Mouse (Mus musculus): ENCODE data around the gene Gm42688. TPM values are rescaled to one million over a fixed set of nuclear protein-coding genes. Genes with fewer than 3 reads are reported as not detected.

Gm42688 gene
- polyA plus RNA-seq, 1 experiment from 2014 or later, result 4.9 TPM

DNA sequence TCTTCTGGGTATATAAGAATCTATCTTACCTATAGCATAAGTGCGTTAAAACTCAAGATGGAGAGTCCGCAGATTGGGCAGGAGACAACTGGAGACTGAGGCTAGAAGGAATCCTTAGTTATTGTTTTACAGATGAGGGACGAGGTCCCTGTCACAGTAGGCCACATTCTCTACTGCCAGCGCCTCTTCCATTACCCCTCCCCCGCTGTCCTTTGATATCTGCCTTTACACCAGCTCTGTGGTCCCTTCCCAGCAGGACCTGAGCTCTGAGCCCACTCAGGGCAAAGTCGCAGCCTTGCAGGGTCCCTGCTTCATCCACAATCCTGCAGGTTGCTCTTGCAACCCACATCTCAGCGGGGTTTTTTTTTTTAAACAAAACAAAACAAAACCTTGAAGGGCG, 33.2 kb upstream of the Gm42688 start:
- H3K27me3 ChIP-seq (replicated peaks; ENCODE audit: control insufficient read depth, insufficient read depth, low read length), result peaks cover 72% of the 10 kb centered on the region
- ATAC-seq, result no peak
- H3K4me2 ChIP-seq (ENCODE audit: low read length), result no peak overlapping the region
- peaks cover 7% of the 10 kb centered on the region; the same call in 1 of the 2 replicates for H3K4me1 ChIP-seq (ENCODE audit: control insufficient read depth, insufficient read depth, low read depth, low read length)
- H3K36me3 ChIP-seq (ENCODE audit: control insufficient read depth, insufficient read depth, low read length), result no peaks in the 10 kb centered on the region
- whole genome bisulfite sequencing, result 2% methylated on average over 8 of the region's 8 CpGs
- no peak overlapping the region for H3K27ac ChIP-seq (ENCODE audit: low read depth, low read length)
- no peaks in the 10 kb centered on the region for H3K9me3 ChIP-seq (ENCODE audit: control insufficient read depth, low read length)
- no peak overlapping the region for H3K4me3 ChIP-seq (ENCODE audit: low read length)
- no peak overlapping the region for H3K9ac ChIP-seq (ENCODE audit: low read depth, low read length)

DNA sequence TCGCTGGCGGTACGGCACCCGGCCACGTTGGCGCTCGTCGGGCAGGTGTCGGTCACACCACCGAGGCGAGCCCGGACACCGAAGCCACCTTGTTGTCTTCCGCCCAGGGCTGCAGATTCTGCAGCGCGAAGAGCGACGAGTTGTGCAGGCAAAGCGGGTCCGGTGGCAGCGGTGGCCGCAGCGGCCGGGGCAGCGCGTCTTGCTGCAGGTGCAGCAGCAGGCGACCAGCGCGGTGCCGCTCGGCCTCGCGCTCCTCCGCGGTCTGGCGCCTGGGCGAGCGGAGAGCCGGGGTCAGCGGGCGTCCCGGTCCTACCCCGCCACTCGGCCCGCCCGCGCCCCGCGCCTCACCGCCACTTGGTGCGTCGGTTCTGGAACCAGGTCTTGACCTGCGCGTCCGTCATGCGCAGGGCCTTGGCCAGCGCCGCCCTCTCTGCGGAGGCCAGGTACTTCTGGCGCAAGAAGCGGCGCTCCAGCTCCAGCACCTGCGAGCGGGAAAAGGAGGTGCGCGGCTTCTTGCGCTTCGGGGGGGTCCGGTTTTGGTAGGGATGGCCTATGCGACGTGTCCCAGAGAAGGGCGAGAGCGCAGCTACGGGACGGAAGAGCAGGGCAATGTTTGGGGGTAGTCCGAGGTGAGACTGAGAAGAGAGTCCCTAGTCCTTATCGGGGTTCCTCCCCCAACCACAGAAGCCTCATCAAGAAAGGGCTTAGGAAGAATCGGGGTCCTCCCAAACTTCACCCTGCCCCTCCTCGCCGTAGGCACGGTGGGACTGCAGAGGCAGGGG, 32.5 kb upstream of the Gm42688 start:
- Histone ChIP-seq H3K27me3 (replicated peaks; ENCODE audit: control insufficient read depth, insufficient read depth, low read length) (peaks cover 71% of the 10 kb centered on the region), H3K36me3 (ENCODE audit: control insufficient read depth, insufficient read depth, low read length) (no peaks in the 10 kb centered on the region), H3K4me1 (ENCODE audit: control insufficient read depth, insufficient read depth, low read depth, low read length) (peaks cover 7% of the 10 kb centered on the region; the same call in 1 of the 2 replicates), H3K4me3 (ENCODE audit: low read length) (peak overlapping the region; percentile 18; the same call in 1 of the 2 replicates), H3K4me2 (ENCODE audit: low read length) (peak overlapping the region; percentile 27), H3K9ac (ENCODE audit: low read depth, low read length) (no peak overlapping the region), H3K9me3 (ENCODE audit: control insufficient read depth, low read length) (no peaks in the 10 kb centered on the region), H3K27ac (ENCODE audit: low read depth, low read length) (no peak overlapping the region)
- no peak for ATAC-seq
- under 1% methylated on average over 48 of the region's 81 CpGs for WGBS

DNA sequence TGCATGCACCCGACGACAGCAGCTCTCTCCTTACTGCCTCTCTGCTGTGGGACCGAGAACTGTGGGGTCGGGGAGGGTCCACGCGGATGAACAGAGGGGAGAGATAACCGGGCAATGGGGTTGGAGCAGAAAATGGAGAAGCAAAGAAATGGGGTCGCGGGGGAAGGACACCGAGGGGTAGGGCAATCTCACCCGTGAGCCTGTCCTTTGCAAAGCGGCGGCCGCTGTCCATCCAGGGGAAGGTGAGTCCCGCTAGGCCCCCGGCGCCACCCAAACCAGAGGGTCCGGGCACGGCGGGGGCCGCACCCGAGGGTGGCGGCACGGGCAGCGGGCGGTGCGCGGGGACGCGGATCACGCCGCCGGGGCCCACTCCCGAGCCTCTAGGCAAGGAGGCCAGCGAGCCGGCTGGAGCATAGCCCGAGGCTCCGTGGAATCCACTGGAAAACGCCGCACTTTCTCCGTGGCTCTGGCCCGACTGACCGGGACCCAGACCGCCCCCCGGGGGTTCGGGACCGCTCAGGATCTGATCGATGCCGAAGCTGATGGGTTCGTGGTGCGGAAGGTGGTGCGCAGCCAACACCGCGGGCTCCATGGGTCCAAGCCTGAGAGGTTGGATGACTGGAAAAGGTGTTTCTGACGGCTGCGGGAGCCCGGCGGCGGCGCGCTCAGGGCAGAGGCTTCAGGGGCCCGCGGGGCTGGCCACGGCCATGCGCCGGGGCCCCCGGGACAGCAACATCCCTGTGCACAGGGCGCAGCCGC, 31.8 kb upstream of the Gm42688 start:
- under 1% methylated on average over 69 of the region's 69 CpGs for WGBS
- ATAC-seq, result no peak
- H3K9ac ChIP-seq (ENCODE audit: low read depth, low read length), result no peak overlapping the region
- H3K27ac ChIP-seq (ENCODE audit: low read depth, low read length), result no peak overlapping the region
- H3K36me3 ChIP-seq (ENCODE audit: control insufficient read depth, insufficient read depth, low read length), result no peaks in the 10 kb centered on the region
- no peaks in the 10 kb centered on the region for H3K9me3 ChIP-seq (ENCODE audit: control insufficient read depth, low read length)
- peak overlapping the region; percentile 17; the same call in 1 of the 2 replicates for H3K4me3 ChIP-seq (ENCODE audit: low read length)
- peaks cover 76% of the 10 kb centered on the region for H3K27me3 ChIP-seq (replicated peaks; ENCODE audit: control insufficient read depth, insufficient read depth, low read length)
- peaks cover 7% of the 10 kb centered on the region; the same call in 1 of the 2 replicates for H3K4me1 ChIP-seq (ENCODE audit: control insufficient read depth, insufficient read depth, low read depth, low read length)
- no peak overlapping the region; the same call in 1 of the 2 replicates for H3K4me2 ChIP-seq (ENCODE audit: low read length)

DNA sequence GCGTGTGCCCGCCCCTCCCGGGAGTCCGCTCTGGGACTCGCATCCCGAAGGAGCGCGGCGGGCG, 31.3 kb upstream of the Gm42688 start, which contains the start of gene Tlx2:
Gene Tlx2, minus strand, starts transcription at position 47 of the 64 bp plus-strand sequence.
- no peak within 1 kb of the TSS for H3K9ac ChIP-seq (ENCODE audit: low read depth, low read length)
- no peak within 1 kb of the TSS; the same call in 1 of the 2 replicates for H3K4me2 ChIP-seq (ENCODE audit: low read length)
- no peaks in the 10 kb centered on the region for H3K9me3 ChIP-seq (ENCODE audit: control insufficient read depth, low read length)
- peaks cover 7% of the 10 kb centered on the region; the same call in 1 of the 2 replicates for H3K4me1 ChIP-seq (ENCODE audit: control insufficient read depth, insufficient read depth, low read depth, low read length)
- no peak for ATAC-seq
- peaks cover 75% of the 10 kb centered on the region for H3K27me3 ChIP-seq (replicated peaks; ENCODE audit: control insufficient read depth, insufficient read depth, low read length)
- H3K27ac ChIP-seq (ENCODE audit: low read depth, low read length), result no peak within 1 kb of the TSS
- no peaks in the 10 kb centered on the region for H3K36me3 ChIP-seq (ENCODE audit: control insufficient read depth, insufficient read depth, low read length)
- WGBS, result 0% methylated on average over 10 of the region's 10 CpGs
- H3K4me3 ChIP-seq (ENCODE audit: low read length), result peak within 1 kb of the TSS; percentile 17; the same call in 1 of the 2 replicates

DNA sequence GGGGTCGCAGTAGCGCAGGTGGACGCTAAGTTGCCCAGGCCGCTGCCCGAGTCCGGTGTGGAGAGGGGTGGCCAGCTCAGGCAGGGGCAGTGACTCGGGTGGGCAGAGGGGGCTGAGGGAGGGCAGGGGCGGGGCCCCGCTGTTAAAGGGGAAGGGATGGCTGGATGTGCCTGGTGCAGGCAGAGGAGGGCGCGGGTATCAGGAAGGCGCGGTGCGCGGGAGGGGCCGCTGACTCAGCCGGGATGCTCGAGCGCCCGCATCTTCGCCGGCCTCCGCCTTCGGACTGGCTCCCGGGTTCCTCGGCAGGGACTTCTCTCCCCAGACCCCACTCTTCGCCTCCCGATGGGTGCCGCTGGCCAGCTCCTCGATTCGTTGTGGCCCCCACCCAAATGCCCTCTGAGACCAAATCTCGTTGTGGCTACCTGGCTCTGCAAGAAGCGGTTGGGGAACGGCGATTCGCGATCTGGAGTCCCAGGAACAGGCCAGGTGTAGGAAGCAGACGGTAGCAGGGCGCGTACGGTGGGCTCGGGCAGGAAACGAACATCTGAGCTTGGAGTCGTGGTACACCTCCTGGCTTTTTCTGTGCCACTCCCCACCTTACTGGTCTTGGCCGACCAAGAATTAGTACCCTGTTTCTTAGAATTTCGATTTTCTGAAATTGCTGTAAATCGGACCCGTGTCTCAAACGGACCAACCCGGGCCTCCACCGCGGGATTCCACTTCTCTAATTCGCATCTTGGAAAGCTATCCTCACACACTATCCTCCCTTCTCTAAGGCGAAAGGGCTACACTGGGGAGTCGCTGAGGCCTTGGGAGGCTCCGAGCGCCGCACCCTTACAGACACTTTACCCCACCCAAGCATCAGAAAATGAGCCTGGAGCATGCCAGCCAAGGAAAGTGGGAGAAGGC, 30.9 kb upstream of the Gm42688 start:
- H3K4me1 ChIP-seq (ENCODE audit: control insufficient read depth, insufficient read depth, low read depth, low read length), result peaks cover 7% of the 10 kb centered on the region; the same call in 1 of the 2 replicates
- no peak overlapping the region; the same call in 1 of the 2 replicates for H3K4me2 ChIP-seq (ENCODE audit: low read length)
- H3K36me3 ChIP-seq (ENCODE audit: control insufficient read depth, insufficient read depth, low read length), result no peaks in the 10 kb centered on the region
- H3K9ac ChIP-seq (ENCODE audit: low read depth, low read length), result no peak overlapping the region
- peak overlapping the region; percentile 17; the same call in 1 of the 2 replicates for H3K4me3 ChIP-seq (ENCODE audit: low read length)
- no peak overlapping the region for H3K27ac ChIP-seq (ENCODE audit: low read depth, low read length)
- ATAC-seq, result no peak
- no peaks in the 10 kb centered on the region for H3K9me3 ChIP-seq (ENCODE audit: control insufficient read depth, low read length)
- 1% methylated on average over 50 of the region's 58 CpGs for WGBS
- peaks cover 75% of the 10 kb centered on the region for H3K27me3 ChIP-seq (replicated peaks; ENCODE audit: control insufficient read depth, insufficient read depth, low read length)

- Histone ChIP-seq H3K4me3 (ENCODE audit: low read length) (no peak overlapping the region), H3K4me2 (ENCODE audit: low read length) (no peak overlapping the region), H3K36me3 (ENCODE audit: control insufficient read depth, insufficient read depth, low read length) (no peaks in the 10 kb centered on the region), H3K9me3 (ENCODE audit: control insufficient read depth, low read length) (no peaks in the 10 kb centered on the region), H3K27ac (ENCODE audit: low read depth, low read length) (no peak overlapping the region), H3K27me3 (replicated peaks; ENCODE audit: control insufficient read depth, insufficient read depth, low read length) (peaks cover 74% of the 10 kb centered on the region), H3K9ac (ENCODE audit: low read depth, low read length) (no peak overlapping the region), H3K4me1 (ENCODE audit: control insufficient read depth, insufficient read depth, low read depth, low read length) (peaks cover 7% of the 10 kb centered on the region; the same call in 1 of the 2 replicates)
- WGBS, result 1% methylated on average over 19 of the region's 24 CpGs
- ATAC-seq, result peak; percentile 41; the same call in 1 of the 2 replicates
Observed at GRCm38 (mm10) chr6:83071220-83071619, 30.2 kb upstream of the Gm42688 start.

DNA sequence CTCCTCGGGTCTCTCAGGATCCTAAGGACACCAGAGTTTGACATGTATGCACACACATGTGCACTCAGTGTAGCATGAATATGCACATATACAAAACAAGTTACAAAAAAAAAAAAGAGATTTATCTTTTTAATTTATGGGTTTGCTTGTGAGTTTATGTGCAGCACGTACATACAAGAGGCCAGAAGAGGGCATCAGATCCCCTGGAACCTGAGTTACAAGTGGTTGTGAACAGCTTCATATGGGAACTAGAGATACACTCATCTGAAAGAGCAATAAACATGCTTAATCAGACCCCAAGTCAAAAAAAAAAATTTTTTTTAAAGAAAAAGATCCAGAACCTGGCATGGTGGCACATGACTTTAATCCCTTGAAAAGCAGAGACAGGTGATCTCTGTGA, 26.4 kb upstream of the Gm42688 start:
- ATAC-seq, result no peak
- Histone ChIP-seq H3K9me3 (ENCODE audit: control insufficient read depth, low read length) (no peaks in the 10 kb centered on the region), H3K36me3 (ENCODE audit: control insufficient read depth, insufficient read depth, low read length) (no peaks in the 10 kb centered on the region), H3K9ac (ENCODE audit: low read depth, low read length) (no peak overlapping the region), H3K27me3 (replicated peaks; ENCODE audit: control insufficient read depth, insufficient read depth, low read length) (peaks cover 47% of the 10 kb centered on the region), H3K4me3 (ENCODE audit: low read length) (no peak overlapping the region), H3K4me2 (ENCODE audit: low read length) (no peak overlapping the region), H3K27ac (ENCODE audit: low read depth, low read length) (no peak overlapping the region), H3K4me1 (ENCODE audit: control insufficient read depth, insufficient read depth, low read depth, low read length) (peaks cover 15% of the 10 kb centered on the region)
- 16% methylated on average over 2 of the region's 2 CpGs for WGBS

- Histone ChIP-seq H3K4me1 (ENCODE audit: control insufficient read depth, insufficient read depth, low read depth, low read length) (peaks cover 11% of the 10 kb centered on the region), H3K4me3 (ENCODE audit: low read length) (peak within 1 kb of the TSS; percentile 88), H3K36me3 (ENCODE audit: control insufficient read depth, insufficient read depth, low read length) (peaks cover 6% of the 10 kb centered on the region; the same call in 1 of the 2 replicates), H3K9ac (ENCODE audit: low read depth, low read length) (peak within 1 kb of the TSS; percentile 87), H3K27ac (ENCODE audit: low read depth, low read length) (peak within 1 kb of the TSS; percentile 92), H3K27me3 (replicated peaks; ENCODE audit: control insufficient read depth, insufficient read depth, low read length) (peaks cover 35% of the 10 kb centered on the region), H3K9me3 (ENCODE audit: control insufficient read depth, low read length) (no peaks in the 10 kb centered on the region), H3K4me2 (ENCODE audit: low read length) (peak within 1 kb of the TSS; percentile 97)
- ATAC-seq, result peak; percentile 83
- under 1% methylated on average over 53 of the region's 54 CpGs for WGBS
Observed at GRCm38 (mm10) chr6:83077630-83078323, 23.6 kb upstream of the Gm42688 start, which contains the start of gene Pcgf1. Gene Pcgf1, plus strand, starts transcription at chr6:83077869.
